Mouse (Mus musculus): Measurements from ENCODE around the gene Arcn1. TPM values are rescaled to one million over a fixed set of nuclear protein-coding genes. Genes with fewer than 3 reads are reported as not detected.

Arcn1 gene
- polyA plus RNA-seq, 1 experiment, result 46.6 TPM

- peaks cover 14% of the 10 kb centered on the region for H3K79me3 ChIP-seq (ENCODE audit: low read depth)
- H3K79me2 ChIP-seq (ENCODE audit: control insufficient read depth, insufficient read depth), result peaks cover 44% of the 10 kb centered on the region
- no peaks in the 10 kb centered on the region for H3K27me3 ChIP-seq (ENCODE audit: control insufficient read depth, insufficient read depth, insufficient read length)
- H3ac ChIP-seq (ENCODE audit: control insufficient read depth, insufficient read length, low read depth), result peak overlapping the region; percentile 62
- no peak overlapping the region for H3K4me3 ChIP-seq (ENCODE audit: insufficient read depth, poor library complexity, severe bottlenecking)
- peaks cover 24% of the 10 kb centered on the region for H3K36me3 ChIP-seq (ENCODE audit: control insufficient read depth, insufficient read depth)
- TF ChIP-seq USF1 (IDR thresholded peaks at IDR 0.05; ENCODE audit: low read depth) (no peak), FOSL1 (IDR thresholded peaks at IDR 0.05; ENCODE audit: insufficient read depth, low read length, poor library complexity, severe bottlenecking) (no peak), CTCF (IDR thresholded peaks at IDR 0.05; ENCODE audit: control insufficient read depth, insufficient read depth, insufficient read length) (no peak), CEBPB (IDR thresholded peaks at IDR 0.05; ENCODE audit: low read depth) (no peak), MYOG (IDR thresholded peaks at IDR 0.05; ENCODE audit: control insufficient read depth, extremely low read depth, insufficient read length) (no peak), MYOD1 (IDR thresholded peaks at IDR 0.05; ENCODE audit: control insufficient read depth, insufficient read length, low read depth) (no peak), MAX (IDR thresholded peaks at IDR 0.05) (no peak)
Measured at GRCm38 (mm10) chr9:44723521-44724041, 44.1 kb downstream of the Arcn1 start.

GRCm38 (mm10) chr9:44723008-44723407 lies 44.6 kb downstream of the Arcn1 start:
- Histone ChIP-seq H3K4me3 (ENCODE audit: insufficient read depth, poor library complexity, severe bottlenecking) (no peak overlapping the region), H3K36me3 (ENCODE audit: control insufficient read depth, insufficient read depth) (peaks cover 27% of the 10 kb centered on the region), H3ac (ENCODE audit: control insufficient read depth, insufficient read length, low read depth) (no peak overlapping the region), H3K79me3 (ENCODE audit: low read depth) (peaks cover 18% of the 10 kb centered on the region), H3K79me2 (ENCODE audit: control insufficient read depth, insufficient read depth) (peaks cover 39% of the 10 kb centered on the region), H3K27me3 (ENCODE audit: control insufficient read depth, insufficient read depth, insufficient read length) (no peaks in the 10 kb centered on the region)
- TF ChIP-seq MAX (IDR thresholded peaks at IDR 0.05), result no peak
- no peak for TF ChIP-seq USF1 (IDR thresholded peaks at IDR 0.05; ENCODE audit: low read depth)
- no peak for TF ChIP-seq CEBPB (IDR thresholded peaks at IDR 0.05; ENCODE audit: low read depth)

GRCm38 (mm10) chr9:44722575-44722974 lies 45.1 kb downstream of the Arcn1 start:
- Histone ChIP-seq H3ac (ENCODE audit: control insufficient read depth, insufficient read length, low read depth) (no peak overlapping the region), H3K4me3 (ENCODE audit: insufficient read depth, poor library complexity, severe bottlenecking) (no peak overlapping the region), H3K79me2 (ENCODE audit: control insufficient read depth, insufficient read depth) (peaks cover 39% of the 10 kb centered on the region), H3K79me3 (ENCODE audit: low read depth) (peaks cover 18% of the 10 kb centered on the region), H3K36me3 (ENCODE audit: control insufficient read depth, insufficient read depth) (peaks cover 30% of the 10 kb centered on the region), H3K27me3 (ENCODE audit: control insufficient read depth, insufficient read depth, insufficient read length) (no peaks in the 10 kb centered on the region)
- TF ChIP-seq MYOG (IDR thresholded peaks at IDR 0.05; ENCODE audit: control insufficient read depth, extremely low read depth, insufficient read length) (no peak), MAX (IDR thresholded peaks at IDR 0.05) (no peak)

- peaks cover 39% of the 10 kb centered on the region for H3K79me2 ChIP-seq (ENCODE audit: control insufficient read depth, insufficient read depth)
- H3K27me3 ChIP-seq (ENCODE audit: control insufficient read depth, insufficient read depth, insufficient read length), result no peaks in the 10 kb centered on the region
- no peak for TF ChIP-seq USF1 (IDR thresholded peaks at IDR 0.05; ENCODE audit: low read depth)
- no peak for TF ChIP-seq MYOD1 (IDR thresholded peaks at IDR 0.05; ENCODE audit: control insufficient read depth, insufficient read length, low read depth)
- TF ChIP-seq CTCF (IDR thresholded peaks at IDR 0.05; ENCODE audit: control insufficient read depth, insufficient read depth, insufficient read length), result no peak
- no peak for TF ChIP-seq MYOG (IDR thresholded peaks at IDR 0.05; ENCODE audit: control insufficient read depth, extremely low read depth, insufficient read length)
- no peak for TF ChIP-seq CEBPB (IDR thresholded peaks at IDR 0.05; ENCODE audit: low read depth)
- TF ChIP-seq MAX (IDR thresholded peaks at IDR 0.05), result no peak
- no peak for TF ChIP-seq FOSL1 (IDR thresholded peaks at IDR 0.05; ENCODE audit: insufficient read depth, low read length, poor library complexity, severe bottlenecking)
- no peak overlapping the region for H3ac ChIP-seq (ENCODE audit: control insufficient read depth, insufficient read length, low read depth)
- H3K4me3 ChIP-seq (ENCODE audit: insufficient read depth, poor library complexity, severe bottlenecking), result no peak overlapping the region
- peaks cover 29% of the 10 kb centered on the region for H3K36me3 ChIP-seq (ENCODE audit: control insufficient read depth, insufficient read depth)
- peaks cover 16% of the 10 kb centered on the region for H3K79me3 ChIP-seq (ENCODE audit: low read depth)
Measured at GRCm38 (mm10) chr9:44721877-44722186, 45.8 kb downstream of the Arcn1 start.

- TF ChIP-seq MAX (IDR thresholded peaks at IDR 0.05) (no peak), CTCF (IDR thresholded peaks at IDR 0.05; ENCODE audit: control insufficient read depth, insufficient read depth, insufficient read length) (no peak), CEBPB (IDR thresholded peaks at IDR 0.05; ENCODE audit: low read depth) (no peak), FOSL1 (IDR thresholded peaks at IDR 0.05; ENCODE audit: insufficient read depth, low read length, poor library complexity, severe bottlenecking) (no peak), USF1 (IDR thresholded peaks at IDR 0.05; ENCODE audit: low read depth) (no peak), MYOD1 (IDR thresholded peaks at IDR 0.05; ENCODE audit: control insufficient read depth, insufficient read length, low read depth) (no peak), MYOG (IDR thresholded peaks at IDR 0.05; ENCODE audit: control insufficient read depth, extremely low read depth, insufficient read length) (no peak)
- H3K79me2 ChIP-seq (ENCODE audit: control insufficient read depth, insufficient read depth), result peaks cover 39% of the 10 kb centered on the region
- H3ac ChIP-seq (ENCODE audit: control insufficient read depth, insufficient read length, low read depth), result peak overlapping the region; percentile 92
- peaks cover 16% of the 10 kb centered on the region for H3K79me3 ChIP-seq (ENCODE audit: low read depth)
- peak overlapping the region; percentile 43 for H3K4me3 ChIP-seq (ENCODE audit: insufficient read depth, poor library complexity, severe bottlenecking)
- H3K27me3 ChIP-seq (ENCODE audit: control insufficient read depth, insufficient read depth, insufficient read length), result no peaks in the 10 kb centered on the region
- peaks cover 30% of the 10 kb centered on the region for H3K36me3 ChIP-seq (ENCODE audit: control insufficient read depth, insufficient read depth)
Measured at GRCm38 (mm10) chr9:44721154-44721876, 46.3 kb downstream of the Arcn1 start.

Data from C2C12 (cell line).